Mouse (Mus musculus): Measurements from ENCODE around the gene Sbds.

The Sbds gene

GRCm38 (mm10) chr5:130197454-130197853, 57.9 kb downstream of the Sbds start:
- DNase-seq = no peak

- no peak for DNase-seq
Measured at GRCm38 (mm10) chr5:130196307-130196706, 59.0 kb downstream of the Sbds start.

All from B cell, adult 2 months (primary cell).